Mouse (Mus musculus) kidney, embryonic 14.5 days (tissue): ENCODE results near the gene Crabp2. TPM values are rescaled to one million over a fixed set of nuclear protein-coding genes. Genes with fewer than 3 reads are reported as not detected.
"Not testable (repeated sequence)": the region's sequence is repeated elsewhere in the genome, so short reads cannot be mapped to it uniquely, and the experiment has no call there.

Source experiments
- ATAC-seq: fragments of 200-750 bp; cut with Nextera tagmentation; 2 replicates; pipeline ENCODE4 v1.8.0; 2017; ENCODE audit warnings: moderate number of reproducible peaks, mild to moderate bottlenecking, moderate TSS enrichment, moderate library complexity; ENCODE audit not compliant: low FRiP score, low TSS enrichment
- H3K27ac ChIP-seq: fragments of 300-500 bp; sonication (generic); 2 replicates; pipeline ENCODE4 v1.5.1; 2014; ENCODE audit warnings: low read depth, mild to moderate bottlenecking, low read length, moderate library complexity, mixed read lengths
- H3K27me3 ChIP-seq: fragments of 300-500 bp; sonication (generic); 2 replicates; pipeline ENCODE4 v1.6.1; 2014; ENCODE audit warnings: mild to moderate bottlenecking, low read length; ENCODE audit not compliant: control insufficient read depth, insufficient read depth
- H3K36me3 ChIP-seq: fragments of 300-500 bp; sonication (generic); 2 replicates; pipeline ENCODE4 v1.6.1; 2014; ENCODE audit warnings: low read length, mixed read lengths; ENCODE audit not compliant: control insufficient read depth, insufficient read depth
- H3K4me1 ChIP-seq: fragments of 300-500 bp; sonication (generic); 2 replicates; pipeline ENCODE4 v1.6.1; 2014; ENCODE audit warnings: low read length, mixed read lengths; ENCODE audit not compliant: control insufficient read depth, insufficient read depth
- H3K4me2 ChIP-seq: fragments of 300-500 bp; sonication (generic); replicated peaks from 2 replicates; pipeline ENCODE4 v1.6.1; 2014; ENCODE audit warnings: low read depth, mild to moderate bottlenecking, low read length
- H3K4me3 ChIP-seq: fragments of 300-500 bp; sonication (generic); 2 replicates; pipeline ENCODE4 v1.5.1; 2014; ENCODE audit warnings: mild to moderate bottlenecking, low read length
- H3K9ac ChIP-seq: fragments of 300-500 bp; sonication (generic); 2 replicates; pipeline ENCODE4 v1.6.1; 2014; ENCODE audit warnings: low read depth, mild to moderate bottlenecking, low read length, moderate library complexity
- H3K9me3 ChIP-seq: fragments of 300-500 bp; sonication (generic); 2 replicates; pipeline ENCODE4 v1.6.1; 2016; ENCODE audit warnings: low read length; ENCODE audit not compliant: control insufficient read depth
- WGBS: fragments of 180-500 bp; shearing (Covaris S2); extraction: QIAGEN DNeasy Blood & Tissue Kit; methylation state at CpG from one replicate; pipeline ENCODE4 v1.1.7; 2014; 5-methylcytosine and 5-hydroxymethylcytosine counted together
- polyA plus RNA-seq: library from polyadenylated mRNA; unstranded; fragments of >200 nt; fragmentation: Nextera tagmentation; extraction: Ambion mirVana; gene quantifications from 2 replicates; pipeline ENCODE4 v1.2.1, GENCODE M21; 2014

The Crabp2 gene
- 113 and 169 TPM in 2 replicates for polyA plus RNA-seq

- H3K36me3 ChIP-seq, result peaks cover 5% of the 10 kb centered on the region; the same call in 1 of the 2 replicates
- H3K4me3 ChIP-seq, result peak within 1 kb of the TSS; percentile 46
- ATAC-seq, result peak; percentile 8
- under 1% methylated on average over 35 of the region's 35 CpGs for WGBS
- no peaks in the 10 kb centered on the region for H3K27me3 ChIP-seq
- H3K27ac ChIP-seq, result peak within 1 kb of the TSS; percentile 77
- H3K9ac ChIP-seq, result peak within 1 kb of the TSS; percentile 50
- H3K9me3 ChIP-seq, result no peaks in the 10 kb centered on the region
- peak within 1 kb of the TSS; percentile 72 for H3K4me2 ChIP-seq
- H3K4me1 ChIP-seq, result peaks cover 70% of the 10 kb centered on the region
These were observed at the start of gene Crabp2 for GRCm38 (mm10) chr3:87948378-87949265. Gene Crabp2 (plus strand): TSS chr3:87948666.

- H3K36me3 ChIP-seq, result no peaks in the 10 kb centered on the region
- H3K4me3 ChIP-seq, result no peak overlapping the region
- no peaks in the 10 kb centered on the region for H3K4me1 ChIP-seq
- H3K4me2 ChIP-seq, result no peak overlapping the region
- no peak overlapping the region for H3K9ac ChIP-seq
- H3K9me3 ChIP-seq, result no peaks in the 10 kb centered on the region
- no peak overlapping the region for H3K27ac ChIP-seq
- H3K27me3 ChIP-seq, result no peaks in the 10 kb centered on the region
- no peak for ATAC-seq
- 75% methylated on average over 3 of the region's 3 CpGs for WGBS
These were observed 49.2 kb upstream of the Crabp2 start for GRCm38 (mm10) chr3:87899266-87899665.

GRCm38 (mm10) chr3:87899776-87900175, 48.7 kb upstream of the Crabp2 start:
- Histone ChIP-seq H3K27me3 (no peaks in the 10 kb centered on the region), H3K9ac (no peak overlapping the region), H3K4me2 (no peak overlapping the region), H3K4me3 (no peak overlapping the region), H3K4me1 (no peaks in the 10 kb centered on the region), H3K27ac (no peak overlapping the region), H3K36me3 (no peaks in the 10 kb centered on the region), H3K9me3 (no peaks in the 10 kb centered on the region)
- ATAC-seq, result no peak
- WGBS, result 77% methylated on average over 3 of the region's 3 CpGs

- H3K36me3 ChIP-seq, result no peaks in the 10 kb centered on the region
- H3K4me1 ChIP-seq, result no peaks in the 10 kb centered on the region
- no peak overlapping the region for H3K9ac ChIP-seq
- H3K4me3 ChIP-seq, result no peak overlapping the region
- H3K27me3 ChIP-seq, result no peaks in the 10 kb centered on the region
- no peak overlapping the region for H3K4me2 ChIP-seq
- ATAC-seq, result no peak
- no peaks in the 10 kb centered on the region for H3K9me3 ChIP-seq
- H3K27ac ChIP-seq, result no peak overlapping the region
- WGBS, result 50% methylated on average over 1 of the region's 1 CpGs
These were observed 47.3 kb upstream of the Crabp2 start for GRCm38 (mm10) chr3:87901036-87901624.

- H3K4me1 ChIP-seq, H3K27me3 ChIP-seq, H3K36me3 ChIP-seq, H3K9ac ChIP-seq, H3K4me3 ChIP-seq, H3K27ac ChIP-seq, H3K9me3 ChIP-seq, ATAC-seq, H3K4me2 ChIP-seq: not testable (repeated sequence)
- 87% methylated on average over 5 of the region's 6 CpGs for WGBS
These were observed 46.5 kb upstream of the Crabp2 start for GRCm38 (mm10) chr3:87901959-87902358.

- Histone ChIP-seq H3K9me3 (no peaks in the 10 kb centered on the region), H3K36me3 (no peaks in the 10 kb centered on the region), H3K9ac (no peak overlapping the region), H3K4me1 (peaks cover 13% of the 10 kb centered on the region), H3K27me3 (no peaks in the 10 kb centered on the region), H3K4me3 (no peak overlapping the region), H3K4me2 (no peak overlapping the region), H3K27ac (peak overlapping the region; percentile 42; the same call in 1 of the 2 replicates)
- WGBS, result 47% methylated on average over 5 of the region's 5 CpGs
- ATAC-seq, result no peak
These were observed 44.6 kb upstream of the Crabp2 start for GRCm38 (mm10) chr3:87903821-87904220.

- Histone ChIP-seq H3K27ac (peak within 1 kb of the TSS; percentile 94), H3K36me3 (no peaks in the 10 kb centered on the region), H3K4me3 (peak within 1 kb of the TSS; percentile 99), H3K4me2 (peak within 1 kb of the TSS; percentile 69), H3K9me3 (no peaks in the 10 kb centered on the region), H3K4me1 (peaks cover 31% of the 10 kb centered on the region), H3K27me3 (no peaks in the 10 kb centered on the region), H3K9ac (peak within 1 kb of the TSS; percentile 99)
- under 1% methylated on average over 52 of the region's 57 CpGs for WGBS
- ATAC-seq, result peak; percentile 94
These were observed 42.5 kb upstream of the Crabp2 start, which contains the start of gene Hdgf for GRCm38 (mm10) chr3:87905880-87906485. Gene Hdgf (plus strand): TSS chr3:87906321.

- peak; percentile 21 for ATAC-seq
- Histone ChIP-seq H3K9me3 (no peaks in the 10 kb centered on the region), H3K9ac (peak overlapping the region; percentile 99), H3K27me3 (no peaks in the 10 kb centered on the region), H3K36me3 (no peaks in the 10 kb centered on the region), H3K4me1 (peaks cover 31% of the 10 kb centered on the region), H3K4me3 (peak overlapping the region; percentile 99), H3K27ac (peak overlapping the region; percentile 94), H3K4me2 (peak overlapping the region; percentile 69)
- 0% methylated on average over 38 of the region's 47 CpGs for WGBS
These were observed 41.9 kb upstream of the Crabp2 start for GRCm38 (mm10) chr3:87906601-87906980.
